Mouse (Mus musculus): ENCODE results near the gene Pde6h.

GRCm38 (mm10) chr6:136954715-136955114, 31.1 kb downstream of the Pde6h start:
- TF ChIP-seq POLR2A (IDR thresholded peaks at IDR 0.05; ENCODE audit: borderline replicate concordance, extremely low read depth, insufficient read depth, insufficient read length, poor library complexity, severe bottlenecking): no peak
- TF ChIP-seq CTCF (IDR thresholded peaks at IDR 0.05; ENCODE audit: borderline replicate concordance, extremely low read depth, insufficient read depth, insufficient read length): no peak
